Mouse (Mus musculus) stomach, embryonic 16.5 days (tissue): ENCODE measurements around the gene Gcsh. TPM values are rescaled to one million over a fixed set of nuclear protein-coding genes. Genes with fewer than 3 reads are reported as not detected.

Experiments used
- ATAC-seq: fragments of 200-750 bp; cut with Nextera tagmentation; 2 replicates; pipeline ENCODE4 v1.8.0; 2017; ENCODE audit warnings: moderate number of reproducible peaks, moderate TSS enrichment; ENCODE audit not compliant: insufficient read depth, low FRiP score
- H3K27ac ChIP-seq: fragments of 300-500 bp; sonication (generic); 2 replicates; pipeline ENCODE4 v1.5.1; 2014; ENCODE audit warnings: low read length
- H3K27me3 ChIP-seq: fragments of 300-500 bp; sonication (generic); 2 replicates; pipeline ENCODE4 v1.6.1; 2014; ENCODE audit warnings: low read length, control low read depth, mixed read lengths; ENCODE audit not compliant: control insufficient read depth, insufficient read depth
- H3K36me3 ChIP-seq: fragments of 300-500 bp; sonication (generic); 2 replicates; pipeline ENCODE4 v1.6.1; 2014; ENCODE audit warnings: low read length; ENCODE audit not compliant: control insufficient read depth, insufficient read depth
- H3K4me1 ChIP-seq: fragments of 300-500 bp; sonication (generic); 2 replicates; pipeline ENCODE4 v1.6.1; 2014; ENCODE audit warnings: low read length, control low read depth, mixed read lengths; ENCODE audit not compliant: control insufficient read depth, insufficient read depth
- H3K4me2 ChIP-seq: fragments of 300-500 bp; sonication (generic); 2 replicates; pipeline ENCODE4 v1.6.1; 2014; ENCODE audit warnings: low read depth, low read length, mixed read lengths
- H3K4me3 ChIP-seq: fragments of 300-500 bp; sonication (generic); replicated peaks from 2 replicates; pipeline ENCODE4 v1.5.1; 2014; ENCODE audit warnings: mild to moderate bottlenecking, low read length
- H3K9ac ChIP-seq: fragments of 300-500 bp; sonication (generic); 2 replicates; pipeline ENCODE4 v1.6.1; 2014; ENCODE audit warnings: low read length
- H3K9me3 ChIP-seq: fragments of 300-500 bp; sonication (generic); replicated peaks from 2 replicates; pipeline ENCODE4 v1.6.1; 2016; ENCODE audit warnings: low read length, control low read depth; ENCODE audit not compliant: control insufficient read depth
- WGBS: fragments of 180-500 bp; shearing (Covaris S2); extraction: QIAGEN DNeasy Blood & Tissue Kit; methylation state at CpG from one replicate; pipeline ENCODE4 v1.1.7; 2014; 5-methylcytosine and 5-hydroxymethylcytosine counted together
- polyA plus RNA-seq: library from polyadenylated mRNA; unstranded; fragments of >200 nt; fragmentation: Nextera tagmentation; extraction: Ambion mirVana; gene quantifications from 2 replicates; pipeline ENCODE4 v1.2.1, GENCODE M21; 2015

Gene Gcsh
- 118 and 130 TPM in 2 replicates for polyA plus RNA-seq

DNA sequence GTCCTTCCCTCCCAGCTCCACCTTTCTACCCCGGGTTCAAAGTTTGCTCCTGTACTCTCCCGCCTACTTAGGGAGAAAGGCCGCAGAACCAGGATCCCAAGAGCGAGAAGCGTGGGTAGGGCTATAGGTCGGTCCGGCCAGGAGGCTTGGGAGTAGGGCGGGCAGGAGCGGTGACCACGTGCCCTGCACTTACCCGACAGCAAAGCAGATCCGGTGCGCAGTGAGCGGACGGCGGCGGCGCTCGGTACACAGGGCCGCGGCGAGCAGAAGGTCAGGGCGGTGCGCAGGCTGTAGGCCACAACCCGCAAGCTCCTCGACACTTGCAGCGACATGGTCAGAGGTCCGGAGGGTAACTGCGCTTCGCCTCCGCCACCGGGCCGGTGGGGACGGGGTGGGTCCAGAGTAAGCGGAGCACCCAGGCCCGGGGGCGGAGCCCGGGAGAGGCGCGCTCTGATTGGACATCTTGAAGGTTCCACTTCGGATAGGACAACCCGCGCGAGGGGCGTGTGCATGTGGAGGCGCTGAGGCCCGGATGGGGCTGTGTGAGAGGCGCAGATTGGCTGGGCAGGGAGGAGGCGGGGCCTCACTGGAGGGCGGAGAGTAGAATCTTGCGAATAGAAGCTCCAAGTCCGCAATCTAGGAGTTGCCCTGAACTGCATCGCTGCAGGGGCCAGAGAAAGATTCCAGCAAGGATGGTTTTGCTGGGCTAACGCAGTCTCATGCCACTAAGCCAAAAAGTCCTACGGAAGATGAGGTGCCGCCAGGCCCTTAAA is at the start of gene Gcsh:
TSS of gene Gcsh (minus strand) at position 443 of the 773 bp plus-strand sequence.
- Histone ChIP-seq H3K9ac (peak within 1 kb of the TSS; percentile 76), H3K4me3 (peak within 1 kb of the TSS; percentile 75), H3K36me3 (no peaks in the 10 kb centered on the region), H3K4me2 (peak within 1 kb of the TSS; percentile 70), H3K27ac (peak within 1 kb of the TSS; percentile 73), H3K9me3 (no peaks in the 10 kb centered on the region), H3K27me3 (no peaks in the 10 kb centered on the region), H3K4me1 (peaks cover 14% of the 10 kb centered on the region; the same call in 1 of the 2 replicates)
- WGBS = under 1% methylated on average over 56 of the region's 56 CpGs
- ATAC-seq = peak; percentile 100

DNA sequence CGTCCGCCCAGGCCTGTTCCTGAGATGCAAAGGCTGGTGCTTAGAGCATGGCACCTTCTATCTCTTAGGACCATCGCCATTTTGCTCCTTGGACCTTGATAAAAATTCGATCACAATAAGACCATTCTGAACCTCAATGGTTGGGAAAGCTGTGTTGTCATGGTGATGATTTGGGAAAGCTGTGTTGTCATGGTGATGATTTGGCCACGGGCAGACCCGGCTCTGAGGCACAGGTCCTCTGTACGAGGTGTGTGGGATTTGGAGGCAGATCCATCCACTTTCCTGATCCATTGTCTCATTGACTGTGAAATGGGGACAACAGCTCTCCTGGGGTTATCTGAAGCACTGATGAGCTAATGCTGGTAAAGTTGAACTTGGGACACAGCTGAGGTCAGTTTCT is 46.5 kb upstream of the Gcsh start:
- Histone ChIP-seq H3K4me3 (no peak overlapping the region), H3K4me2 (no peak overlapping the region), H3K9me3 (no peaks in the 10 kb centered on the region), H3K36me3 (no peaks in the 10 kb centered on the region), H3K27ac (no peak overlapping the region), H3K9ac (no peak overlapping the region), H3K27me3 (no peaks in the 10 kb centered on the region), H3K4me1 (no peaks in the 10 kb centered on the region)
- ATAC-seq = no peak
- 73% methylated on average over 7 of the region's 7 CpGs for WGBS

DNA sequence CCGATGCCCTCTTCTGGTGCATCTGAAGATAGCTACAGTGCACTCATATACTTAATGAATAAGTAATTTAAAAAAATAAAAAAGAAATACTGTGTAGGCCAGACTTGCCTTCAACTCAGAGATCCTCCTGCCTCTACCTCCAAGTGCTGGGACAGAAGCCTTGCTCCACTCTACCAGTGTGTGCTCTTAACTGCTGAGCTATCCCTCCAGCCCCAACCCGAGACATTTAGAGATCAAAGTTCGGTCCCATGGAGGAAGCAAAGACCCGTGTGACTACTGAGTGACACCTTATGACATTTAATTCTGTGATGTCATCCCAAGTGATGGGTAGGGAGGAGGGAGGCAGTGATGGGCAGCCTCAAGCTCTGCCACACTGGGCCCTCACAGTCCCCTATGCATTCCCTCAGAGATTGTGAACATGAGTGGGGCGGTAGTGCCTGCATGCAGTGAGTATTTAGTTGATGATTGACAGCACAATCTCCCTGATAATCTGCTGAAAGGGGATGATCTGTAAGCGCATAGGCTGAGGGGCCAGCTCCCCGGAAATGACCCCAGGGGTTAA is 44.1 kb upstream of the Gcsh start:
- Histone ChIP-seq H3K4me3 (no peak overlapping the region), H3K27me3 (no peaks in the 10 kb centered on the region), H3K4me2 (no peak overlapping the region), H3K27ac (no peak overlapping the region), H3K9me3 (no peaks in the 10 kb centered on the region), H3K4me1 (no peaks in the 10 kb centered on the region), H3K9ac (no peak overlapping the region), H3K36me3 (no peaks in the 10 kb centered on the region)
- 76% methylated on average over 7 of the region's 7 CpGs for WGBS
- ATAC-seq = no peak

DNA sequence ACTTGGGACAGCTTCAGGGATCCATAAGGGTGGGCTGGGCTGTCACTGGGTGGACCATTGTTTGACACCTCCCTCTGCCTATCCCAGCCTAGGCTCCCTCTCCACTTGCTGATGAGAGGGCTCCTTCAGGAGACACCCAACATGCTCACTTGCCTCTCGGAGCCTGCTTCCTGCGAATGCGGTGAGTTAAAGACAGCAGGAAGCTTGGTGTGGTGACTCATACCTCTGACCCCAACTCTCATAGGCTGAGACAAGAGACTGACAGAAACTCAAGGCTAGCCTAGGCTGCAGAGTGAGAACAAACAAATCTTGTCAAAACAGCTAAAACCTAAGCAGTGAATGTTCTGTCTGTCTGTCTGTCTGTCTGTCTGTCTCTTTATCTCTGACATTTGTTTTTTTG is 40.1 kb upstream of the Gcsh start:
- Histone ChIP-seq H3K36me3 (no peaks in the 10 kb centered on the region), H3K4me3 (no peak overlapping the region), H3K9ac (no peak overlapping the region), H3K27me3 (no peaks in the 10 kb centered on the region), H3K9me3 (no peaks in the 10 kb centered on the region), H3K27ac (no peak overlapping the region), H3K4me1 (no peaks in the 10 kb centered on the region), H3K4me2 (no peak overlapping the region)
- 58% methylated on average over 3 of the region's 3 CpGs for WGBS
- no peak for ATAC-seq

DNA sequence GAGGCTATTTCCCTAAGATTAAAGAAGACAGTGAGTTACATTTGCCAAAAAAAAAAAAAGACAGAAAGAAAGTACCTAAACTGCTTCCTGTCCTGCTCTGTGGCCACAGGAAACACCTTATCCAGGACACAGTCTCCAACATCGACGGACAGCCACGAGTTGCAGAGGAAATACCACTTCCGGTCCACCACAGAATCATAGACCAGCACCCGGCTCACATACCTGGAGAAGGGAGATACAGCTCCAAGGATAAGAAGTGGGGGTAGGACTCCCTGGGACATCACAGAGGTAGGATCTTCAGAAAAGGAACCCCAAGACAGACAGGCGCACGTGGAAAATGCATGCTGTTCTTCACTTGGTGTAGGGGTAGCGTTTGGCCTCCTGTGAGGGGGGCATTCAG is 39.3 kb upstream of the Gcsh start:
- Histone ChIP-seq H3K9ac (no peak overlapping the region), H3K9me3 (no peaks in the 10 kb centered on the region), H3K36me3 (no peaks in the 10 kb centered on the region), H3K27ac (no peak overlapping the region), H3K27me3 (no peaks in the 10 kb centered on the region), H3K4me1 (no peaks in the 10 kb centered on the region), H3K4me2 (no peak overlapping the region), H3K4me3 (no peak overlapping the region)
- ATAC-seq = no peak
- WGBS = 79% methylated on average over 8 of the region's 8 CpGs

DNA sequence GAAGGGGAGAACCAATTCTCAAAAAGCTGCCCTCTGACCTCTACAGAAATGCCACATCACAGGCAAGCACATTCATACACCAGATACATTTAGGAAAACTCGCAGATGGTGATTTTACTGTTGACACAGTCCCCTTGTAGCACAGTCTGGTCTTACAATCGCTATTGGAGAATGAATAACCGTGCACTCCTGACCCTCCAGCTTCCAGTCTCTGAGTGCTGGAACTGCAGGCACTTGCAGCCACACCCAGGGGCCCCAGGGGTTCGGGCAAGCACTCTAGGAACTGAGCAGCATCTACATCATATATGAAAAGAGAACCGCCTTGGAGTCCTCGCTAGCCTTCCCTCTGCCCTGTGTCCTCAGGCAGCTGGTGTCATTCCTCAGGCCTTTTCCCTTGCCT is 38.1 kb upstream of the Gcsh start:
- Histone ChIP-seq H3K36me3 (no peaks in the 10 kb centered on the region), H3K9ac (no peak overlapping the region), H3K4me1 (no peaks in the 10 kb centered on the region), H3K9me3 (no peaks in the 10 kb centered on the region), H3K27me3 (no peaks in the 10 kb centered on the region), H3K4me3 (no peak overlapping the region), H3K4me2 (no peak overlapping the region), H3K27ac (no peak overlapping the region)
- ATAC-seq = peak; percentile 85
- 36% methylated on average over 6 of the region's 6 CpGs for WGBS

DNA sequence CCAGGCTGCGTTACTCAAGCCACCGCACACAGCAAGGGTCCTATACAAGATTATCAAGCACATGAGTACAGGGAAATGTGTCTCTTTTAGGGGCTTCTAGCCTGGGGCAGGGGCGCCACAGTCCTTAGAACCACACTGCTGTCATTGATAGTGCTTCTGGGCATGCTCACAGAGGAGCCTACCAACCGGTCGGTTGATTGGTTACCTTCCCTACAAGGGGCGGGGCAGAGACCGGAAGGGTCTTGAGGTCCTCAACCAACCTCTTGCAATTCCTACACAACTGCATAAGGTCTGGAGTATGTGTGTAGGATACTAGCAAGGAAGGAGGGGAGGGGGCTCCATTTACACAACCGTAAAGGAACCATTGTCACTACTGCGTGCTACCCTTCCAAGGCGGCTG is 35.3 kb upstream of the Gcsh start:
- H3K27ac ChIP-seq = no peak overlapping the region
- H3K4me2 ChIP-seq = no peak overlapping the region
- H3K4me3 ChIP-seq = no peak overlapping the region
- 91% methylated on average over 10 of the region's 10 CpGs for WGBS
- no peaks in the 10 kb centered on the region for H3K4me1 ChIP-seq
- H3K27me3 ChIP-seq = no peaks in the 10 kb centered on the region
- H3K36me3 ChIP-seq = no peaks in the 10 kb centered on the region
- ATAC-seq = no peak
- no peaks in the 10 kb centered on the region for H3K9me3 ChIP-seq
- H3K9ac ChIP-seq = no peak overlapping the region

DNA sequence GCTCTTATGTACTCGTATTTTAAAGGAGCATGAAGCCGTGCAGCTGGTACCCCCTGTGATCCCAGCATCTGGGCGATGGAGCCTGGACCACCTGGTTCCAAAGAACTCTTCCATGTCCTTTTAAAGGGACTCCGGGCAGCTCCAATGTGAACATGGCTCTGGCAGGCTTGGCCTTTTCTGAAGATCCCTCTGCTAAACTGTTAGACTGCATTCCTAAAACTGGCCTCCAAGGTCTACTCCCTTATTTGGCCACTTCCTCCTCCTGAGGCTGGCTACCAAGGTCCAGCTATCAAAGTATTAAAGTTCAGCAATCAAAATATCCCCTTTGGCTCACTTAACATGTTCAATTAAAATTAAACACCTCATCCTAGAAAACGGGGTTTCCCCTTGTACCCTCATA is 34.3 kb upstream of the Gcsh start:
- Histone ChIP-seq H3K36me3 (no peaks in the 10 kb centered on the region), H3K27ac (no peak overlapping the region), H3K4me1 (no peaks in the 10 kb centered on the region; the same call in 1 of the 2 replicates), H3K9me3 (no peaks in the 10 kb centered on the region), H3K4me3 (no peak overlapping the region), H3K9ac (no peak overlapping the region), H3K27me3 (no peaks in the 10 kb centered on the region), H3K4me2 (no peak overlapping the region)
- 80% methylated on average over 5 of the region's 5 CpGs for whole genome bisulfite sequencing
- ATAC-seq = no peak

DNA sequence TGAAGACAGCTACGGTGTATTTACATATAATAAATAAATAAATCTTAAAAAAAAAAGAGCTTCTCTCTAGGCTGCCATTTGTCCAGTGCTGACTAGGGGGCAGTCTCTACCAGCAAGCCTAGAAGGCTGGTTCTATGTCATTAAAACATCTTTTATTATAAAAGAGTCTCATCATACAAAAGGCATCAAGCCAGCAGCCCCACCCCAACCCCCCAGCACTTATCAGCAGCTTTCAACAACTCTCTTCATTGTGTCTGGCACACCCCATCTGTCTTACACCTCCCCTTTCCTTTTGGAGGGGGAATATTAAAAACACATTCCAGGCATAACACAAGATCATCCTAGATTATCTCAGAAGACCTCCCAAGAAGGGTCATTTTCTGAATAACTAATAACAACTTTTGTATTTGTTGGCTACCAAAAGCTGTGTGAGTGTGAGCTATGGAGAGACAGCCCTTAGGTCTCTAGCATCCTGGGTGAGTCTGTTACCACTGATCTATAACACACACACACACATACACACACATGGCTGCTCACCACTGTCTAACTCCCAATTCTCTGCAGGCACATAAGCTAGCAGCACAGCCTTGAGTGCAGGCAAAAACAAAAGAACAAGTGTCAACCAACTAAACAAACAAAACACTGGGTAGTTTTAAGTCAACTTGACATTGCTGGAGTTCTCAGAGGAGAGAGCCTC is 29.1 kb upstream of the Gcsh start:
- H3K9ac ChIP-seq = no peak overlapping the region
- peaks cover 2% of the 10 kb centered on the region; the same call in 1 of the 2 replicates for H3K4me1 ChIP-seq
- H3K27me3 ChIP-seq = no peaks in the 10 kb centered on the region
- no peak overlapping the region for H3K27ac ChIP-seq
- no peak; the same call in 1 of the 2 replicates for ATAC-seq
- H3K36me3 ChIP-seq = no peaks in the 10 kb centered on the region
- H3K4me2 ChIP-seq = no peak overlapping the region
- no peak overlapping the region for H3K4me3 ChIP-seq
- no peaks in the 10 kb centered on the region for H3K9me3 ChIP-seq
- 55% methylated on average over 1 of the region's 1 CpGs for WGBS
